Mouse (Mus musculus): ENCODE results near the gene Ints1.

GRCm38 (mm10) chr5:139817292-139817691 is 41.8 kb upstream of the Ints1 start:
- TF ChIP-seq CTCF (IDR thresholded peaks at IDR 0.05; ENCODE audit: borderline replicate concordance, insufficient read depth, low read depth, low read length) (peak; percentile 71), POLR2A (IDR thresholded peaks at IDR 0.05; ENCODE audit: borderline replicate concordance, insufficient read depth, low read length) (no peak)

All from cerebellum, adult 2 months (tissue).